Mouse (Mus musculus) heart, embryonic 14.5 days (tissue): ENCODE data around the gene Mcoln1. TPM values are rescaled to one million over a fixed set of nuclear protein-coding genes. Genes with fewer than 3 reads are reported as not detected.

Source experiments
- ATAC-seq: fragments of 200-750 bp; cut with Nextera tagmentation; 2 replicates; pipeline ENCODE4 v1.8.0; 2017; ENCODE audit warnings: low read depth, moderate TSS enrichment; ENCODE audit not compliant: insufficient number of reproducible peaks, insufficient read depth, low FRiP score
- H3K27ac ChIP-seq, 2 experiments: fragments of 200-500 bp in 1 of 2; fragments of 300-500 bp in 1 of 2; sonication (generic) in 1 of 2; replicated peaks in 1 of 2; 2 replicates each; pipeline ENCODE4 v1.5.1; 2012 to 2014; ENCODE audit warnings: low read depth in 2 of 2, low read length in 2 of 2, control low read depth in 1 of 2, mild to moderate bottlenecking in 1 of 2, mixed read lengths in 1 of 2; ENCODE audit not compliant: control insufficient read depth in 1 of 2, insufficient read depth in 1 of 2
- H3K27me3 ChIP-seq: fragments of 300-500 bp; sonication (generic); 2 replicates; pipeline ENCODE4 v1.6.1; 2014; ENCODE audit warnings: mild to moderate bottlenecking, low read length, control low read depth; ENCODE audit not compliant: control insufficient read depth, insufficient read depth
- H3K36me3 ChIP-seq: fragments of 300-500 bp; sonication (generic); 2 replicates; pipeline ENCODE4 v1.6.1; 2014; ENCODE audit warnings: mild to moderate bottlenecking, control low read depth, low read length, mixed read lengths; ENCODE audit not compliant: control insufficient read depth, insufficient read depth
- H3K4me1 ChIP-seq, 2 experiments: fragments of 200-500 bp in 1 of 2; fragments of 300-500 bp in 1 of 2; sonication (generic) in 1 of 2; 2 replicates each; pipeline ENCODE4 v1.6.1; 2012 to 2014; ENCODE audit warnings: low read length in 2 of 2, control low read depth in 1 of 2, mixed read lengths in 1 of 2; ENCODE audit not compliant: control insufficient read depth in 2 of 2, insufficient read depth in 2 of 2
- H3K4me2 ChIP-seq: fragments of 300-500 bp; sonication (generic); 2 replicates; pipeline ENCODE4 v1.6.1; 2014; ENCODE audit warnings: mild to moderate bottlenecking, low read length
- H3K4me3 ChIP-seq, 2 experiments: fragments of 200-500 bp in 1 of 2; fragments of 300-500 bp in 1 of 2; sonication (generic) in 1 of 2; 2 replicates each; pipeline ENCODE4 v1.5.1; 2012 to 2014; ENCODE audit warnings: low read length in 2 of 2, mild to moderate bottlenecking in 2 of 2, control low read depth in 1 of 2, low read depth in 1 of 2, moderate library complexity in 1 of 2; ENCODE audit not compliant: control insufficient read depth in 1 of 2, insufficient read depth in 1 of 2
- H3K9ac ChIP-seq: fragments of 300-500 bp; sonication (generic); 2 replicates; pipeline ENCODE4 v1.6.1; 2014; ENCODE audit warnings: mild to moderate bottlenecking, low read length
- H3K9me3 ChIP-seq: fragments of 300-500 bp; sonication (generic); 2 replicates; pipeline ENCODE4 v1.6.1; 2016; ENCODE audit warnings: low read length, control low read depth; ENCODE audit not compliant: control insufficient read depth
- WGBS: fragments of 180-500 bp; shearing (Covaris S2); extraction: QIAGEN DNeasy Blood & Tissue Kit; methylation state at CpG from one replicate; pipeline ENCODE4 v1.1.7; 2014; 5-methylcytosine and 5-hydroxymethylcytosine counted together
- polyA plus RNA-seq: library from polyadenylated mRNA; unstranded; fragments of >200 nt; fragmentation: Nextera tagmentation; extraction: Ambion mirVana; gene quantifications from 2 replicates; pipeline ENCODE4 v1.2.1, GENCODE M21; 2014

Mcoln1 gene
- polyA plus RNA-seq, 1 experiment from 2014 or later = 38.0 TPM

DNA sequence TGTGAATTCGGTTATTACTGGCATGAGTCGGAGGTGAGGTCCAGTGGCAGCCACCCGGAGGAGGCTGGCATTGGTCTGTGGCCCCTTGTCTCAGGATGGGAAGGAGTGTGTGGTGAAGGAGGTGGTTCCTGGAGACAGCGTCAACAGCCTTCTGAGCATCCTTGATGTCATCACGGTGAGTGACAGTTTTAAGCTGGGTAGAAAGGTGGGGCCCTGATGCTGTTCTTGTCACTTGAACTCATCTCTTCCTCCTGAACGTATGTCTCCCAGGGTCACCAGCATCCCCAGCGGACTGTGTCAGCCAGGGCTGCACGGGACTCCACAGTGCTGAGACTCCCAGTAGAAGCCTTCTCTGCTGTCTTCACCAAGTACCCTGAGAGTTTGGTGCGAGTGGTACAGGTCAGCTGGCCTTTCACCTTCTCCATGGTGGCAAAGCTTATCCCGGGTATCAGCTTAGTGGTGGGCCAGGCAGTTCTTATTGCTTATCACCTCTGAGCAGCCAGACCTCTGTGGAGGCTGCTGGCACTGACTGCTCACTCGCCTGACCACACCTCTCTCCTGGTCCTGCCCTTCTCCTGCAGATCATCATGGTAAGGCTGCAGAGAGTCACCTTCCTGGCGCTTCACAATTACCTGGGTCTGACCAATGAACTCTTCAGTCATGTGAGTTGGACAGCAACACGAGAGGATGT is 21.9 kb downstream of the Mcoln1 start:
- Histone ChIP-seq H3K4me2 (no peak overlapping the region), H3K9me3 (no peaks in the 10 kb centered on the region), H3K4me3 (no peak overlapping the region), H3K36me3 (peaks cover 56% of the 10 kb centered on the region), H3K27me3 (no peaks in the 10 kb centered on the region), H3K27ac (no peak overlapping the region), H3K9ac (no peak overlapping the region), H3K4me1 (no peaks in the 10 kb centered on the region)
- ATAC-seq = no peak
- 82% methylated on average over 13 of the region's 13 CpGs for WGBS

DNA sequence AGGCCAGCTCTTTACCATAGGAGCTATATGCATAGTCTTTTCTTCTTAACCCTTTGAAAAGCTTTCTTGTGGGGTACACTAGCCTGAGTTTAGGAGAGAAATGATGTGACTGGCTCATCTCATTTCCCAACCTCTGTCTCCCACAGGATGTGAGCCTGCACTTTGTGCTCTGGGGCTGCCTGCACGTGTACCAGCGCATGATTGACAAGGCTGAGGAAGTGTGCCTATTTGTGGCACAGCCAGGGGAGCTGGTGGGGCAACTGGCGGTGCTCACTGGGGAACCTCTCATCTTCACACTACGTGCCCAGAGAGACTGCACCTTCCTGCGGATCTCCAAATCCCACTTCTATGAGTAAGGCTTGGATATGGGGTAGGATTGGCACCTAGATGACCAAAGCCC is 30.6 kb downstream of the Mcoln1 start:
- no peak for ATAC-seq
- no peak overlapping the region for H3K9ac ChIP-seq
- H3K9me3 ChIP-seq = no peaks in the 10 kb centered on the region
- no peaks in the 10 kb centered on the region for H3K4me1 ChIP-seq
- peaks cover 46% of the 10 kb centered on the region for H3K36me3 ChIP-seq
- H3K27ac ChIP-seq = no peak overlapping the region
- no peaks in the 10 kb centered on the region for H3K27me3 ChIP-seq
- WGBS = 76% methylated on average over 5 of the region's 5 CpGs
- H3K4me3 ChIP-seq = no peak overlapping the region
- H3K4me2 ChIP-seq = no peak overlapping the region

DNA sequence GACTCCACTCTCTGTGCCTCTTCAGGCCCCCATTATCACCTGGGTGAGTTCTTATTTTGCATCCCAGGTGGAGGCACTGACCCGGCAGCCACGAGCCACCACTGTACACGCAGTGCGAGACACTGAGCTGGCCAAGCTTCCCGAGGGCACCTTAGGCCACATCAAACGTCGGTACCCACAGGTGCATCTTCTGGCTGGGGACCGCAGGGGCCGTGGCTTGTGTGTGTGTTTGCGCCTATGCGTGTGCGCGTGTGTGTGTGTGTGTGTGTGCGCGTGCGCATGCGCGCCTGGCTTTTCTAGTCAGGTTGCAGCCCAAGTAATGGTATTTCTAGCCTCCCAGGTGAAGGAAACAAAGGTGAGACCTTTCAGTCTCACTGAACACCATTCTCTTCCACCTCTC is 31.7 kb downstream of the Mcoln1 start:
- Histone ChIP-seq H3K27me3 (no peaks in the 10 kb centered on the region), H3K4me3 (no peak overlapping the region), H3K4me2 (no peak overlapping the region), H3K9me3 (no peaks in the 10 kb centered on the region), H3K36me3 (peaks cover 49% of the 10 kb centered on the region), H3K4me1 (no peaks in the 10 kb centered on the region), H3K9ac (no peak overlapping the region), H3K27ac (no peak overlapping the region)
- ATAC-seq = no peak
- WGBS = 90% methylated on average over 18 of the region's 18 CpGs

DNA sequence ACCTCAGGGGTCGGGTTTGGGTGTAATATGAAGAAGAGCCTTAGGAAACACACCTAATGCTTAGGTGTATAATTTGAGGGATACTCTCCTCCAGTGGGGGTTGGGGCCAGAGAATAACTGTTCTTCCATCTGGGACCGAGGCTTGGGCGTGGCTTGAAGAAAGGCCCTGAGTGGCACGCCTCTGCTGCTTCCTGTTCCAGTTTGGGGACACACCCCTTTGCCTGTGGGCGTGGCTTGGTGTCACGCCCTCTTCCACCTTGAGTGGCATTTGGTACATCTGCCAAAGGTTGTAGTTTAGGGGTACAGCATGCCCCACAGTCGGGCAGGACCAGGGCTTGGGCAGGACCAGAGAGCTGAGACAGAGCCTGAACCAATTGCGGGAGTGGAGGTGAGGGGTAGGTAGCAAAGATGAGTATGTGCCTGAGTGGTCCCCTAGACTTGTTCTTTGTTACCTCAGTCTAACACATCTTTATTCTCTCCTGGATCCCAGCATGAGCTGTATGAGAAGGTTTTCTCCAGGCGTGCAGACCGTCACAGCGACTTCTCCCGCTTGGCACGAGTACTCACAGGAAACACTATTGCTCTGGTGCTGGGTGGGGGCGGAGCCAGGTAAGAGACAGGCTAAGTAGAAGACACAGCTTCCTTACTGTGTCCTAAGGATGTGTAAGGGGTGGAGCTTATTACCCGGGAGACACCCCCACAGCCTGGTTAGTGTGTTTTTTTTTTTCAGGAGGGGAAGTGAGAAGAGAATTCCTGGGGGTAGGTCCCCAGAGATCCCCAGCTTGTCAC is 36.0 kb downstream of the Mcoln1 start:
- Histone ChIP-seq H3K27ac (no peak overlapping the region), H3K4me1 (no peaks in the 10 kb centered on the region), H3K4me3 (no peak overlapping the region), H3K36me3 (peaks cover 78% of the 10 kb centered on the region), H3K9ac (no peak overlapping the region), H3K27me3 (no peaks in the 10 kb centered on the region), H3K4me2 (no peak overlapping the region), H3K9me3 (no peaks in the 10 kb centered on the region)
- WGBS = 56% methylated on average over 15 of the region's 15 CpGs
- ATAC-seq = no peak; the same call in 1 of the 2 replicates

DNA sequence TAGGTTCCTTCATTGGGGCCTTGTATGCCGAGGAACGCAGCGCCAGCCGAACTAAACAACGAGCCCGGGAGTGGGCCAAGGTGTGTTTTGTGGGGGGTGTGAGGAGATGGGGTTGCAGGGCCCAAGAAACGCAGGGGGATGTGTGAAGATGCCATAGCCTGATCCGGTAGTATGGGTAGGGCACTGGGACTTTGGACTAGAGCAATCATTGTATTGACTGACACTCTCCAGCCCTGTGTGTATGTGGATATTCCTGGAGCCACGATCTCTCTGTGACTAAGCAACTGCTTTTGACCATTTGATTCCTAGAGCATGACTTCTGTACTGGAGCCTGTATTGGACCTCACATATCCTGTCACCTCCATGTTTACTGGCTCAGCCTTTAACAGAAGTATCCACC is 36.7 kb downstream of the Mcoln1 start:
- Histone ChIP-seq H3K36me3 (peaks cover 75% of the 10 kb centered on the region), H3K4me1 (no peaks in the 10 kb centered on the region), H3K4me2 (no peak overlapping the region), H3K9ac (no peak overlapping the region), H3K27me3 (no peaks in the 10 kb centered on the region), H3K9me3 (no peaks in the 10 kb centered on the region), H3K4me3 (no peak overlapping the region), H3K27ac (no peak overlapping the region)
- 93% methylated on average over 9 of the region's 9 CpGs for WGBS
- no peak; the same call in 1 of the 2 replicates for ATAC-seq

DNA sequence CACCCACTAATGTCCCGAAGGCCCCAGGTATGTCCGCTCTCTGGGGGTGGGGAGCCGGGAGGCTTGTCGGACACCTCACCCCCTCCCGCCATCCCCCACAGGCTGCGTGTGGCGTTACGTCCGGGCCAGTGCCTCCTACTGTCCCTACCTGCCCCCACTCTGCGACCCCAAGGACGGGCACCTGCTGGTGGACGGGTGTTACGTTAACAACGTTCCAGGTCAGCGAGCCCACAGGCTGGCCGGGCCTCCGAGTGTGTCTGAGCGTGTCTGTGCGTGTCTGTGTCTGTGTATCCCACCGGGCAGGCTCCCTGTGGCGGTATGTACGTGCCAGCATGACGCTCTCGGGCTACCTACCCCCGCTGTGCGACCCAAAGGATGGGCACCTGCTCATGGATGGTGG is 37.4 kb downstream of the Mcoln1 start:
- no peak for ATAC-seq
- Histone ChIP-seq H3K27me3 (no peaks in the 10 kb centered on the region), H3K4me3 (no peak overlapping the region), H3K27ac (no peak overlapping the region), H3K36me3 (peaks cover 74% of the 10 kb centered on the region), H3K9me3 (no peaks in the 10 kb centered on the region), H3K4me2 (no peak overlapping the region), H3K4me1 (no peaks in the 10 kb centered on the region), H3K9ac (no peak overlapping the region)
- 93% methylated on average over 26 of the region's 26 CpGs for whole genome bisulfite sequencing

DNA sequence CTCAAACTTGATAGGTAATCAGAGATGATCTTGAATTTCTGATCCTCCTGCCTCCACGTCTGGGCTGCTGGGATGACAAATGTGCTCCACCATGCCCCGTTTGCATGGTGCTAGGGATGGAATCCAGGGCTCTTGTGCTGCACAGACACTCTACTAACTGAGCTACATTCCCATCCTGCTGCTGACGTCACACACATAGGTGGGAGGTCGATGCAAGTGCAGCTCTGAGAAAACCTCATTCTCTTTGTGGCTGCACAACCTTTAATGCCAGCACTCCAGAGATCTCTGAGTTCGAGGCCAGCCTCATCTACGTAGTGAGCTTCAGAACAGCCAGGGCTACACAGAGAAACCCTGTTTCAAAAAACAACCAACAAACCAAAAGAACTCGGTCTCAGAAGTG is 38.9 kb downstream of the Mcoln1 start:
- Histone ChIP-seq H3K4me2 (no peak overlapping the region), H3K4me1 (no peaks in the 10 kb centered on the region), H3K9ac (no peak overlapping the region), H3K36me3 (peaks cover 85% of the 10 kb centered on the region), H3K27me3 (no peaks in the 10 kb centered on the region), H3K9me3 (no peaks in the 10 kb centered on the region), H3K4me3 (no peak overlapping the region), H3K27ac (no peak overlapping the region)
- 68% methylated on average over 7 of the region's 7 CpGs for whole genome bisulfite sequencing
- ATAC-seq = no peak
